Mouse (Mus musculus): Measurements from ENCODE around the gene Snx9. TPM values are rescaled to one million over a fixed set of nuclear protein-coding genes. Genes with fewer than 3 reads are reported as not detected.

Snx9 gene
- polyA plus RNA-seq, 1 experiment from 2014 or later, result 28.3 TPM

GRCm38 (mm10) chr17:5890429-5890828 is 49.3 kb downstream of the Snx9 start:
- ATAC-seq (ENCODE audit: low FRiP score, low read depth), result no peak
- Histone ChIP-seq H3K4me3 (no peak overlapping the region), H3K9me3 (no peaks in the 10 kb centered on the region), H3K27me3 (no peaks in the 10 kb centered on the region), H3K27ac (no peak overlapping the region), H3K36me3 (peaks cover 19% of the 10 kb centered on the region), H3K4me2 (replicated peaks) (no peak overlapping the region), H3K9ac (no peak overlapping the region), H3K4me1 (peaks cover 18% of the 10 kb centered on the region)
- WGBS, result 47% methylated on average over 8 of the region's 8 CpGs

- 91% methylated on average over 9 of the region's 9 CpGs for WGBS
- Histone ChIP-seq H3K4me2 (replicated peaks) (no peak overlapping the region), H3K36me3 (peaks cover 24% of the 10 kb centered on the region), H3K27me3 (no peaks in the 10 kb centered on the region), H3K4me1 (peaks cover 7% of the 10 kb centered on the region; the same call in 1 of the 2 replicates), H3K4me3 (no peak overlapping the region), H3K9ac (no peak overlapping the region), H3K27ac (no peak overlapping the region), H3K9me3 (no peaks in the 10 kb centered on the region)
- no peak for ATAC-seq (ENCODE audit: low FRiP score, low read depth)
Measured at GRCm38 (mm10) chr17:5891933-5892683, 51.0 kb downstream of the Snx9 start.

- no peaks in the 10 kb centered on the region for H3K9me3 ChIP-seq
- H3K27ac ChIP-seq, result 0 out of 2 replicates have a peak overlapping the region, but pooled peaks have one; percentile 22
- H3K4me2 ChIP-seq (replicated peaks), result no peak overlapping the region
- H3K27me3 ChIP-seq, result no peaks in the 10 kb centered on the region
- no peak for ATAC-seq (ENCODE audit: low FRiP score, low read depth)
- H3K4me1 ChIP-seq, result peaks cover 4% of the 10 kb centered on the region; the same call in 1 of the 2 replicates
- H3K4me3 ChIP-seq, result no peak overlapping the region
- peaks cover 24% of the 10 kb centered on the region for H3K36me3 ChIP-seq
- H3K9ac ChIP-seq, result no peak overlapping the region
- 23% methylated on average over 7 of the region's 7 CpGs for WGBS
Measured at GRCm38 (mm10) chr17:5893092-5893491, 52.0 kb downstream of the Snx9 start.

- Histone ChIP-seq H3K4me2 (replicated peaks) (no peak overlapping the region), H3K4me3 (no peak overlapping the region), H3K36me3 (peaks cover 26% of the 10 kb centered on the region), H3K9ac (no peak overlapping the region), H3K9me3 (no peaks in the 10 kb centered on the region), H3K27me3 (no peaks in the 10 kb centered on the region), H3K4me1 (peaks cover 4% of the 10 kb centered on the region; the same call in 1 of the 2 replicates), H3K27ac (peak overlapping the region; percentile 22; the same call in 1 of the 2 replicates)
- WGBS, result 69% methylated on average over 7 of the region's 7 CpGs
- ATAC-seq (ENCODE audit: low FRiP score, low read depth), result no peak
Measured at GRCm38 (mm10) chr17:5893574-5894148, 52.5 kb downstream of the Snx9 start.

GRCm38 (mm10) chr17:5896066-5896465 is 54.9 kb downstream of the Snx9 start:
- no peaks in the 10 kb centered on the region for H3K9me3 ChIP-seq
- WGBS, result 42% methylated on average over 4 of the region's 4 CpGs
- H3K4me1 ChIP-seq, result peaks cover 4% of the 10 kb centered on the region; the same call in 1 of the 2 replicates
- H3K9ac ChIP-seq, result no peak overlapping the region
- peak overlapping the region; percentile 55; the same call in 1 of the 2 replicates for H3K27ac ChIP-seq
- no peaks in the 10 kb centered on the region for H3K27me3 ChIP-seq
- H3K4me2 ChIP-seq (replicated peaks), result no peak overlapping the region
- no peak overlapping the region for H3K4me3 ChIP-seq
- no peak for ATAC-seq (ENCODE audit: low FRiP score, low read depth)
- peaks cover 32% of the 10 kb centered on the region for H3K36me3 ChIP-seq

- 85% methylated on average over 7 of the region's 7 CpGs for WGBS
- Histone ChIP-seq H3K9ac (no peak overlapping the region), H3K4me3 (no peak overlapping the region), H3K4me1 (peaks cover 4% of the 10 kb centered on the region; the same call in 1 of the 2 replicates), H3K9me3 (no peaks in the 10 kb centered on the region), H3K27ac (no peak overlapping the region), H3K27me3 (no peaks in the 10 kb centered on the region), H3K4me2 (replicated peaks) (no peak overlapping the region), H3K36me3 (peaks cover 35% of the 10 kb centered on the region)
- no peak for ATAC-seq (ENCODE audit: low FRiP score, low read depth)
Measured at GRCm38 (mm10) chr17:5896607-5897006, 55.5 kb downstream of the Snx9 start.

GRCm38 (mm10) chr17:5897326-5898200 is 56.4 kb downstream of the Snx9 start:
- H3K4me3 ChIP-seq, result no peak overlapping the region
- H3K27me3 ChIP-seq, result no peaks in the 10 kb centered on the region
- no peak overlapping the region for H3K9ac ChIP-seq
- H3K27ac ChIP-seq, result no peak overlapping the region
- H3K36me3 ChIP-seq, result peaks cover 41% of the 10 kb centered on the region
- ATAC-seq (ENCODE audit: low FRiP score, low read depth), result no peak
- H3K4me1 ChIP-seq, result peaks cover 4% of the 10 kb centered on the region; the same call in 1 of the 2 replicates
- H3K4me2 ChIP-seq (replicated peaks), result no peak overlapping the region
- H3K9me3 ChIP-seq, result no peaks in the 10 kb centered on the region
- WGBS, result 90% methylated on average over 17 of the region's 17 CpGs

GRCm38 (mm10) chr17:5899251-5899650 is 58.1 kb downstream of the Snx9 start:
- ATAC-seq (ENCODE audit: low FRiP score, low read depth), result no peak
- Histone ChIP-seq H3K4me2 (replicated peaks) (no peak overlapping the region), H3K27ac (no peak overlapping the region), H3K27me3 (no peaks in the 10 kb centered on the region), H3K36me3 (peaks cover 55% of the 10 kb centered on the region), H3K9me3 (no peaks in the 10 kb centered on the region), H3K4me1 (no peaks in the 10 kb centered on the region), H3K4me3 (no peak overlapping the region), H3K9ac (no peak overlapping the region)
- 90% methylated on average over 6 of the region's 6 CpGs for WGBS

- Histone ChIP-seq H3K4me2 (replicated peaks) (no peak overlapping the region), H3K27ac (no peak overlapping the region), H3K27me3 (no peaks in the 10 kb centered on the region), H3K4me3 (no peak overlapping the region), H3K4me1 (no peaks in the 10 kb centered on the region), H3K36me3 (peaks cover 69% of the 10 kb centered on the region), H3K9ac (no peak overlapping the region), H3K9me3 (no peaks in the 10 kb centered on the region)
- no peak for ATAC-seq (ENCODE audit: low FRiP score, low read depth)
- WGBS, result 93% methylated on average over 5 of the region's 5 CpGs
Measured at GRCm38 (mm10) chr17:5901381-5901780, 60.3 kb downstream of the Snx9 start.

- ATAC-seq (ENCODE audit: low FRiP score, low read depth), result no peak
- Histone ChIP-seq H3K27me3 (no peaks in the 10 kb centered on the region), H3K4me3 (no peak overlapping the region), H3K4me1 (no peaks in the 10 kb centered on the region), H3K4me2 (replicated peaks) (no peak overlapping the region), H3K36me3 (peaks cover 88% of the 10 kb centered on the region), H3K9ac (no peak overlapping the region), H3K27ac (no peak overlapping the region), H3K9me3 (no peaks in the 10 kb centered on the region)
- 68% methylated on average over 6 of the region's 6 CpGs for WGBS
Measured at GRCm38 (mm10) chr17:5903630-5904301, 62.6 kb downstream of the Snx9 start.

GRCm38 (mm10) chr17:5909681-5910080 is 68.6 kb downstream of the Snx9 start:
- peaks cover 53% of the 10 kb centered on the region for H3K36me3 ChIP-seq
- WGBS, result 97% methylated on average over 4 of the region's 4 CpGs

More at GRCm38 (mm10) chr17:5909681-5910080, 68.6 kb downstream of the Snx9 start:
- no peak overlapping the region for H3K4me2 ChIP-seq (replicated peaks)
- no peaks in the 10 kb centered on the region for H3K9me3 ChIP-seq
- ATAC-seq (ENCODE audit: low FRiP score, low read depth), result no peak
- H3K27ac ChIP-seq, result no peak overlapping the region
- H3K4me1 ChIP-seq, result peaks cover 3% of the 10 kb centered on the region
- no peaks in the 10 kb centered on the region for H3K27me3 ChIP-seq
- H3K4me3 ChIP-seq, result no peak overlapping the region
- H3K9ac ChIP-seq, result no peak overlapping the region
